Mouse (Mus musculus) liver, embryonic 11.5 days (tissue): Measurements from ENCODE around the gene Aldh8a1. TPM values are rescaled to one million over a fixed set of nuclear protein-coding genes. Genes with fewer than 3 reads are reported as not detected.

Experiments used
- ATAC-seq: fragments of 200-750 bp; cut with Nextera tagmentation; replicated peaks from 2 replicates; pipeline ENCODE4 v1.8.0; 2017; ENCODE audit warnings: moderate number of reproducible peaks, mild to moderate bottlenecking, moderate TSS enrichment, moderate library complexity; ENCODE audit not compliant: low FRiP score
- DNase-seq: peaks from one replicate; pipeline ENCODE4 v3.0.0-alpha.2; 2017; ENCODE audit warnings: low spot score
- H3K27ac ChIP-seq: fragments of 300-500 bp; sonication (generic); 2 replicates; pipeline ENCODE4 v1.5.1; 2014; ENCODE audit warnings: mild to moderate bottlenecking, low read depth, low read length, control low read depth
- H3K27me3 ChIP-seq: fragments of 300-500 bp; sonication (generic); replicated peaks from 2 replicates; pipeline ENCODE4 v1.6.1; 2014; ENCODE audit warnings: low read length, mixed read lengths; ENCODE audit not compliant: control insufficient read depth, insufficient read depth
- H3K36me3 ChIP-seq: fragments of 300-500 bp; sonication (generic); 2 replicates; pipeline ENCODE4 v1.6.1; 2014; ENCODE audit warnings: mild to moderate bottlenecking, low read length, moderate library complexity, mixed read lengths; ENCODE audit not compliant: control insufficient read depth, insufficient read depth
- H3K4me1 ChIP-seq: fragments of 300-500 bp; sonication (generic); replicated peaks from 2 replicates; pipeline ENCODE4 v1.6.1; 2014; ENCODE audit warnings: low read length, mixed read lengths; ENCODE audit not compliant: control insufficient read depth, insufficient read depth
- H3K4me2 ChIP-seq: fragments of 300-500 bp; sonication (generic); 2 replicates; pipeline ENCODE4 v1.6.1; 2014; ENCODE audit warnings: mild to moderate bottlenecking, control low read depth, moderate library complexity
- H3K4me3 ChIP-seq: fragments of 300-500 bp; sonication (generic); 2 replicates; pipeline ENCODE4 v1.5.1; 2014; ENCODE audit warnings: low read depth, low read length, control low read depth
- H3K9ac ChIP-seq: fragments of 300-500 bp; sonication (generic); 2 replicates; pipeline ENCODE4 v1.6.1; 2014; ENCODE audit warnings: low read depth, low read length, control low read depth
- H3K9me3 ChIP-seq: fragments of 300-500 bp; sonication (generic); 2 replicates; pipeline ENCODE4 v1.6.1; 2016; ENCODE audit warnings: low read length, inconsistent platforms, mixed read lengths; ENCODE audit not compliant: control insufficient read depth
- WGBS: fragments of 180-500 bp; shearing (Covaris S2); extraction: QIAGEN DNeasy Blood & Tissue Kit; methylation state at CpG from one replicate; pipeline ENCODE4 v1.1.7; 2014; 5-methylcytosine and 5-hydroxymethylcytosine counted together
- polyA plus RNA-seq: library from polyadenylated mRNA; unstranded; fragments of >200 nt; fragmentation: Nextera tagmentation; extraction: Ambion mirVana; gene quantifications from 2 replicates; pipeline ENCODE4 v1.2.1, GENCODE M21; 2014

The Aldh8a1 gene
- 3.6 and 4.2 TPM in 2 replicates for polyA plus RNA-seq

- 82% methylated on average over 13 of the region's 13 CpGs for WGBS
Observed at GRCm38 (mm10) chr10:21376682-21377473, at the start of gene Aldh8a1. Aldh8a1 (plus strand) TSS chr10:21377291.

GRCm38 (mm10) chr10:21327605-21328135, 49.4 kb upstream of the Aldh8a1 start:
- Histone ChIP-seq H3K27me3 (no peaks in the 10 kb centered on the region), H3K27ac (no peak overlapping the region), H3K9ac (no peak overlapping the region), H3K9me3 (no peaks in the 10 kb centered on the region), H3K36me3 (peaks cover 2% of the 10 kb centered on the region; the same call in 1 of the 2 replicates), H3K4me1 (no peaks in the 10 kb centered on the region), H3K4me2 (no peak overlapping the region), H3K4me3 (no peak overlapping the region)
- WGBS, result 83% methylated on average over 7 of the region's 7 CpGs
- DNase-seq (no peak), ATAC-seq (no peak)

More at GRCm38 (mm10) chr10:21376682-21377473, at the start of gene Aldh8a1:
- Histone ChIP-seq H3K27ac (no peak within 1 kb of the TSS), H3K4me1 (no peaks in the 10 kb centered on the region), H3K4me2 (no peak within 1 kb of the TSS), H3K27me3 (no peaks in the 10 kb centered on the region), H3K9me3 (no peaks in the 10 kb centered on the region), H3K9ac (no peak within 1 kb of the TSS), H3K4me3 (no peak within 1 kb of the TSS), H3K36me3 (no peaks in the 10 kb centered on the region)
- ATAC-seq, result no peak
- DNase-seq, result no peak

GRCm38 (mm10) chr10:21334349-21335105, 42.6 kb upstream of the Aldh8a1 start:
- H3K27ac ChIP-seq, result no peak overlapping the region
- WGBS, result 68% methylated on average over 7 of the region's 7 CpGs
- no peak overlapping the region for H3K9ac ChIP-seq
- ATAC-seq (0 out of 2 replicates have a peak, but pooled peaks have one; percentile 15), DNase-seq (no peak)
- peaks cover 4% of the 10 kb centered on the region; the same call in 1 of the 2 replicates for H3K9me3 ChIP-seq
- peaks cover 19% of the 10 kb centered on the region for H3K36me3 ChIP-seq
- H3K4me2 ChIP-seq, result no peak overlapping the region
- H3K27me3 ChIP-seq, result no peaks in the 10 kb centered on the region
- H3K4me1 ChIP-seq, result no peaks in the 10 kb centered on the region
- H3K4me3 ChIP-seq, result no peak overlapping the region

- Histone ChIP-seq H3K4me3 (no peak overlapping the region), H3K27ac (no peak overlapping the region), H3K9me3 (peaks cover 4% of the 10 kb centered on the region; the same call in 1 of the 2 replicates), H3K36me3 (peaks cover 19% of the 10 kb centered on the region), H3K27me3 (no peaks in the 10 kb centered on the region), H3K4me2 (no peak overlapping the region), H3K9ac (no peak overlapping the region), H3K4me1 (no peaks in the 10 kb centered on the region)
- WGBS, result 93% methylated on average over 5 of the region's 5 CpGs
- no peak for DNase-seq
- ATAC-seq, result 0 out of 2 replicates have a peak, but pooled peaks have one; percentile 29
Observed at GRCm38 (mm10) chr10:21335534-21335933, 41.6 kb upstream of the Aldh8a1 start.

GRCm38 (mm10) chr10:21337191-21337590, 39.9 kb upstream of the Aldh8a1 start:
- Histone ChIP-seq H3K4me1 (no peaks in the 10 kb centered on the region), H3K36me3 (peaks cover 23% of the 10 kb centered on the region)

GRCm38 (mm10) chr10:21341706-21342105, 35.4 kb upstream of the Aldh8a1 start:
- Histone ChIP-seq H3K9me3 (peaks cover 4% of the 10 kb centered on the region; the same call in 1 of the 2 replicates), H3K9ac (no peak overlapping the region), H3K4me2 (no peak overlapping the region), H3K36me3 (peaks cover 22% of the 10 kb centered on the region), H3K27ac (no peak overlapping the region), H3K4me1 (no peaks in the 10 kb centered on the region), H3K4me3 (no peak overlapping the region), H3K27me3 (no peaks in the 10 kb centered on the region)
- 90% methylated on average over 14 of the region's 14 CpGs for WGBS
- ATAC-seq (no peak), DNase-seq (no peak)

More at GRCm38 (mm10) chr10:21337191-21337590, 39.9 kb upstream of the Aldh8a1 start:
- no peak overlapping the region for H3K4me3 ChIP-seq
- ATAC-seq (no peak), DNase-seq (no peak)
- no peaks in the 10 kb centered on the region for H3K27me3 ChIP-seq
- H3K9me3 ChIP-seq, result peaks cover 4% of the 10 kb centered on the region; the same call in 1 of the 2 replicates
- no peak overlapping the region for H3K9ac ChIP-seq
- H3K27ac ChIP-seq, result no peak overlapping the region
- no peak overlapping the region for H3K4me2 ChIP-seq
- 58% methylated on average over 2 of the region's 2 CpGs for WGBS

- Histone ChIP-seq H3K9ac (no peak overlapping the region), H3K36me3 (peaks cover 18% of the 10 kb centered on the region; the same call in 1 of the 2 replicates), H3K27ac (no peak overlapping the region), H3K4me1 (no peaks in the 10 kb centered on the region), H3K4me3 (no peak overlapping the region), H3K4me2 (no peak overlapping the region), H3K27me3 (no peaks in the 10 kb centered on the region), H3K9me3 (no peaks in the 10 kb centered on the region)
- DNase-seq (no peak), ATAC-seq (no peak)
- WGBS, result 94% methylated on average over 11 of the region's 11 CpGs
Observed at GRCm38 (mm10) chr10:21342331-21343005, 34.6 kb upstream of the Aldh8a1 start.

GRCm38 (mm10) chr10:21347332-21347731, 29.8 kb upstream of the Aldh8a1 start:
- H3K27ac ChIP-seq, result no peak overlapping the region
- no peaks in the 10 kb centered on the region for H3K27me3 ChIP-seq
- DNase-seq (no peak), ATAC-seq (no peak)
- no peaks in the 10 kb centered on the region for H3K9me3 ChIP-seq
- no peak overlapping the region for H3K4me2 ChIP-seq
- H3K4me3 ChIP-seq, result no peak overlapping the region
- no peak overlapping the region for H3K9ac ChIP-seq
- WGBS, result 91% methylated on average over 4 of the region's 4 CpGs
- H3K4me1 ChIP-seq, result peaks cover 8% of the 10 kb centered on the region
- H3K36me3 ChIP-seq, result peaks cover 29% of the 10 kb centered on the region
